ENCODE assay signal across 8 mouse cellular contexts in the genomic region with DNA sequence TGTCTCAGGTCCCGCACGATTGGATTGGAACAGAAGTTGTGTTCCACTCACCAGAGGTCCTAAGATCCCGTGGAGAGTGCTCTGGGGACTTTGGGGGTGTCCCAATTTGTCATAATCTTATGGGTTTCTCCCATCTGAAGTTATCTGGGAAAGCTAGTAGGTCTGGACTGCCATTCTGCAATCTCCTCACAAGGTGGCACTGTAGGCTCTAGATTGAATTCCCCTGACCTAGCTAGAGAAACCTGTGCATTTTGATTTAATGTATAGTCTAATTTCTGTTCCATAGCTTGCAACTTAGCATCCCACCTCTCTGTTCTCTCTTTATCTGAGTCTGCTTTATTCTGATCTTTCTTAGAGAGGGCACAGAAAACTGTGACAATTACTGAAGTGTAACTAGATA. TPM values are rescaled to one million over a fixed set of nuclear protein-coding genes. Genes with fewer than 3 reads are reported as not detected.
DNase-seq lines count a peak whose midpoint lies in the region; ATAC-seq and TF ChIP-seq lines count a peak whose summit lies in the region.

No protein-coding gene starts in this region.

- 57% methylated on average over 3 of the region's 3 CpGs for WGBS in kidney, postnatal 0 days
- WGBS in midbrain, embryonic 15.5 days: 55% methylated on average over 3 of the region's 3 CpGs

- H3K9me3 ChIP-seq in kidney, postnatal 0 days (replicated peaks; ENCODE audit: low read length): no peaks in the 10 kb centered on the region
- H3K9me3 ChIP-seq in midbrain, embryonic 15.5 days: no peaks in the 10 kb centered on the region

- TF ChIP-seq CTCF in kidney, postnatal 0 days (IDR thresholded peaks at IDR 0.05; ENCODE audit: low read depth): peak; percentile 67

- H3K27ac ChIP-seq in kidney, postnatal 0 days: no peak overlapping the region
- no peak overlapping the region for H3K27ac ChIP-seq in midbrain, embryonic 15.5 days

- no peaks in the 10 kb centered on the region for H3K4me1 ChIP-seq in kidney, postnatal 0 days (replicated peaks; ENCODE audit: insufficient read depth, low read length)
- H3K4me1 ChIP-seq in midbrain, embryonic 15.5 days: no peaks in the 10 kb centered on the region

- DNase-seq in cerebellum, adult 11 months: peak; percentile 1
- DNase-seq in cerebellum, adult 11-12 months: no peak
- peak; percentile 23 to 31 for DNase-seq in left cerebral cortex, postnatal 14 days (ENCODE audit: low spot score in 2 of 2)
- DNase-seq in left cerebral cortex, postnatal 4 days: no peak
- DNase-seq in c-Kit-negative CD71-positive TER-119-positive erythroid progenitor cells, embryonic 14.5 days (ENCODE audit: low read depth, low spot score): peak; percentile 50
- peak; percentile 65 for DNase-seq in kidney, postnatal 0 days (ENCODE audit: low spot score)
- DNase-seq in right cerebral cortex, postnatal 14 days: no peak

- intact Hi-C loops in left cerebral cortex, postnatal 14 days (cut with DNase I): loop anchor here (1.0 kb wide), 1 partner anchor 105 kb away; no protein-coding TSS in a partner anchor
- intact Hi-C loops in left cerebral cortex, postnatal 4 days (cut with DNase I): no loop called here

- H3K4me2 ChIP-seq in kidney, postnatal 0 days (ENCODE audit: low read length): no peak overlapping the region
- H3K4me2 ChIP-seq in midbrain, embryonic 15.5 days: no peak overlapping the region

- no peak overlapping the region for H3K4me3 ChIP-seq in kidney, postnatal 0 days (replicated peaks; ENCODE audit: low read depth, low read length)
- no peak overlapping the region for H3K4me3 ChIP-seq in midbrain, embryonic 15.5 days

- no peaks in the 10 kb centered on the region for H3K36me3 ChIP-seq in kidney, postnatal 0 days (ENCODE audit: insufficient read depth, low read length)
- no peaks in the 10 kb centered on the region for H3K36me3 ChIP-seq in midbrain, embryonic 15.5 days (replicated peaks)

- no peak for ATAC-seq in kidney, postnatal 0 days (replicated peaks; ENCODE audit: low FRiP score, low read depth)
- ATAC-seq in midbrain, embryonic 15.5 days (replicated peaks): 0 out of 2 replicates have a peak, but pooled peaks have one; percentile 62

- no peaks in the 10 kb centered on the region for H3K27me3 ChIP-seq in kidney, postnatal 0 days (ENCODE audit: insufficient read depth, low read length)
- no peaks in the 10 kb centered on the region for H3K27me3 ChIP-seq in midbrain, embryonic 15.5 days (replicated peaks)

- no peak overlapping the region for H3K9ac ChIP-seq in kidney, postnatal 0 days (ENCODE audit: low read depth, low read length)
- no peak overlapping the region for H3K9ac ChIP-seq in midbrain, embryonic 15.5 days

RNA-seq across cellular contexts. Expression of gene Ppp6c, which starts 42.1 kb away (rescaled TPM):
- 10 to 100 TPM; 64.4 to 69.0 TPM for total RNA-seq in left cerebral cortex, postnatal 14 days (2021)
- total RNA-seq in left cerebral cortex, postnatal 4 days (2021): 10 to 100 TPM; 64.8 to 74.3 TPM
- polyA plus RNA-seq in kidney, postnatal 0 days (2015; fragmentation: Nextera tagmentation; extraction: Ambion mirVana): 76.8 and 81.1 TPM in 2 replicates
- polyA plus RNA-seq in midbrain, embryonic 15.5 days (2015; fragmentation: Nextera tagmentation; extraction: Ambion mirVana): 66.1 and 68.8 TPM in 2 replicates

Comparison
In these comparisons a context has a peak if more than half of its experiments do, and no peak if none do; other contexts are left out.
1. DNase-seq: peak in cerebellum, adult 11 months (single experiment), left cerebral cortex, postnatal 14 days (2 of 2), c-Kit-negative CD71-positive TER-119-positive erythroid progenitor cells, embryonic 14.5 days (single experiment) and kidney, postnatal 0 days (single experiment); none in cerebellum, adult 11-12 months (single experiment), left cerebral cortex, postnatal 4 days (single experiment) and right cerebral cortex, postnatal 14 days (single experiment).